Mouse (Mus musculus) heart, postnatal 0 days (tissue): ENCODE data around the gene Dus3l.

Source experiments
- CTCF ChIP-seq: IDR thresholded peaks from 2 replicates; pipeline ENCODE4 v1.5.1; 2016; ENCODE audit warnings: antibody characterized with exemption, control low read depth, low read depth
- EP300 ChIP-seq: IDR thresholded peaks from 2 replicates; pipeline ENCODE4 v1.6.1; 2016; ENCODE audit warnings: antibody characterized with exemption, low read depth

GRCm38 (mm10) chr17:56788886-56789285 lies 24.3 kb downstream of the Dus3l start:
- TF ChIP-seq EP300 (no peak), CTCF (no peak)
